Mouse (Mus musculus): ENCODE results near the gene Ergic1.

The Ergic1 gene

DNA sequence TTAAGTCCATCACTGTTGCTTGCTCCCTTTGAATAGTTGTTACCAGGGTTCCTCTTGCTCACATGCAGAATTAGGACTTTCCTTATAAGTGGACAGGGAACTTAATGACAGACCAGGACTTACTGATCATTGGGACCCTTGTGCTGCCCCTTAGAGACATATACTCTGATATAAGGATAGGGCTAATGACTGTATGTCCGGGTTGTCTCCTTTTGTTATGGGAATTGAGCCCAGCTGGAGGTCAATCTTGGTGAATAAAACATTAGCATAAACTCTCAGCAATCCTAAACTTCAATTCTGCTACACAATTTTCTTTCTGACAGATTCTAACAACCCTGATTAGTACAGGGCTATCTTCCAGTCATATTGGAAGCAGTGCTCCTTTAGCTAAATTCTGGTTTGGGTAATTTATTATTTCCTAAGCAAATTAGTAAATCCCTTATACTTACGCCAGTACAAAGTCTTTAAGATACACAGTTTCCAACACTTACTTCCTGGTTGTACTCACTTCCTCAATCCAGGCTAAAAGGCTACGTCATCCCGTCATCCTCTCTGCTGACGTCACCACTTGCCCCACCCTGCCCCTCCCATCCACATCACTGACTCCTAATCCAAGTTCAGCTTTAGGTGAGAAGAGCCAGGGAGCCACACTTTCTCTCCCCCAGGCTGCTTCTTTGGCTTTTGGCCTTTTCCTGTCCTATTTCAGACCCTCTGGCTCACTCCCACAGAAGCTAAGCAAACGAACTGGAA lies 23.4 kb upstream of the Ergic1 start:
- DNase-seq (ENCODE audit: low spot score), result peak; percentile 57

DNA sequence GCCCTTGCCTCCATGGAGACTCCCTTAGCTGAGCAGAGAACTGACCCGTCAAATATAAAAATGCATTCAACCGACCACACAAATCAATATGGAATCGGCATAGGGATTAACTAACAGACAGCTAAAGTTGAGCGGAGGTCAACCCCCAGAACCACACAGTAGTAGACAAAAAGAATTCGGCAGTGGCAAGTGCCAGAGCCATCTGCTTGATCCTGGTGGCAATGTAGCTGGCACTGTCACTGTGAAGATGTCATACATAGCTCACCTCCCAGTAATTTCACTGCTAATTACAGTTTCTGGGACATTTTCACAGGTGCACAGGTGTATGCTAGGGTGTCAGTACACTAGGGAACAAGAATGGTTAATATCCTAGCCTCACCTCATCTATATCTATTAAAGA lies 21.2 kb upstream of the Ergic1 start:
- DNase-seq (ENCODE audit: low spot score), result no peak

DNA sequence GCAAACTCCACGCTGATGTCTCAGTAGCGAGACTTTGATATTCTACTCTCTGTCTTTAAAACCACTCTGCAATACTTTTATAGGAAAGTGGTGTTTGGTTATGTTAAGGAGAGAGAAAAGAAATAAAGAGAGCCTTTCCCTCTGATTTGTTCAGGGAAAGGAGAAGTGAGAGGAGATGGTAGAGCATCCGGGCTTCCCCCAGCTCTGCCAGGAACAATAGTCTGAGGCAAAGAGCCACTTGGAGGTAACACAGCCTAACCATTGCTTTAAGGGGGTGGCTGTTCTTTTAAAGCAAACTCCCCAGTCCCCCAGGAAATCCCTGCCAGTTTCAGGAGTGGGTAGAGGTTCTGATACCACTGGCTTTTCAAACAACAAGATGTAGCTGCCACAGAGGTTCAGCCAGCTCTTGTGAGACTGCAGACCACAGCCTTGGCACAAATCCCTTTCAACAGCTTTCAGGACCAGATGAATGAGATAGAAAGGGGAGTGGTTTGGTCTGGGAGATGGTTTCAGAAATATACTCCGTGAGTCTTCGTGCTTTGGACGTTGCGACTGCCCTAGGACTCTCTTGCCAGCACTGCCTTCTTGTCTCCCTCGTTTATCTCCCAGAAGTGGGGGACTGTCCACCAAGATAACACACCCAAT lies 16.8 kb upstream of the Ergic1 start:
- no peak for DNase-seq (ENCODE audit: low spot score)

DNA sequence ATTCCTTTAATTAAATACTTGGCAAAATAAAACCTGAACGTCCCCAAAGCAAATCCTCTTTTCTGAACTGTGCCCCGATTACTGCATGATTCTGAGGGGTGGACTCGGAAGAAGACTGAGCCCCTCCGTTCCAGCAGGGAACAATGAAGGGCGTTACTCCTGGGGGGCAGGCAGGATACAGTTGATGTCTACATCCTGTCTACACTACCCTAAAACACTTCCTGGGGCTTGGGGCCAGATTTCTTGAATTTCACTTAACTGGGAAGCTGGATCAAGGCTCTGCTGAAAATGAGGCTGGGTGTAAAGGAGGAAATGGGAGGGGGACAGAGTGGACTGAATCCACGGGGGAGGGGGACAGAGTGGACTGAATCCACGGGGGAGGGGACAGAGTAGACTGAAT lies 13.5 kb upstream of the Ergic1 start:
- peak; percentile 80 for DNase-seq (ENCODE audit: low spot score)

DNA sequence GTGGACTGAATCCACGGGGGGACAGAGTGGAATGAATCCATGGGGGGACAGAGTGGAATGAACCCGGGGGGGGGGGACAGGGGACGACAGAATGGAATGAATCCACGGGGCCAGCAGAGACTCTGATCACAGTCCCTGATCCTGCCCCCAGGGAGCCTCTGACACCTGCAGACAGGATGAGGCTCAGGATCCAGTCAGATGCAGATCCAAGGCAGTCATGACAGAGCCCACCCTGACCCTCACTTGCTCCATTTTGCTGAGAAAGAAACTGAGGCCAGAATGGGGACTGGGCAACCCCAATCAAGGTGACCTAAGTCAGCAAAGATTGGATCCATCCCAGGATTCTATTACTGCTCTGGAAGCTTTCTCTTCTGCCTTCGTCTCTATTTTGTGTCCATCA lies 12.7 kb upstream of the Ergic1 start:
- DNase-seq (ENCODE audit: low spot score), result no peak

DNA sequence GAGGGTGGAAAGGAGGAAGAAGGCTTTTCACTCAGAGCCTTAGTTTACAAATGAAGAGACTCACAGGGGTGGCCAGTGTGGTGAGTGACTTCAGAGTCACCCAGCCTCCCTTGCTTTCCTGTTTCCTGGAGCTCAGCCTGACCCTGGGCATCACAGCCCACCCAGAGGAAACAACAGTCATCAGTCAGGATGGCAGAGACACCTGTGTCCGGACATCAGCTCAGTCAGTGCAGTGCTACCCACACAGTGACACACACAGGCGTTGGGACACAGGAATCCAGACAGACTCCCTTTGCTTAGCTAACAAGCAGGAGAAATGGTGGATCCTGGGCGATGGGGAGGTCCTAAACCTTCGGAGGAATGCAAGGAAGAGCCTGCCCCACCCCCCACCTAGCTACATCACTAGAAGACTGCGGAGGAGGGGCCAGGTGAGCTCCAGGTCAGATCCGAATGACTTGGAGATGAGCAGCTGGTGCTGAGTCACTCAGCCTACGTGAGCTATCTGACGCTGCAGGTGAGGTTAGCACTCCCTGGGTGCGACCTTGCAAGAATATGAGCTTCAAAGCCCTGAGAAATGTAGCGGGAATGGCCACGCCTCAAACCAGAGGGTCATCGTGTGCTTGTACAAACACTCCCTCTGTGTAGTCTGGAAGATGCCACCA lies 12.0 kb upstream of the Ergic1 start:
- peak; percentile 58 for DNase-seq (ENCODE audit: low spot score)

DNA sequence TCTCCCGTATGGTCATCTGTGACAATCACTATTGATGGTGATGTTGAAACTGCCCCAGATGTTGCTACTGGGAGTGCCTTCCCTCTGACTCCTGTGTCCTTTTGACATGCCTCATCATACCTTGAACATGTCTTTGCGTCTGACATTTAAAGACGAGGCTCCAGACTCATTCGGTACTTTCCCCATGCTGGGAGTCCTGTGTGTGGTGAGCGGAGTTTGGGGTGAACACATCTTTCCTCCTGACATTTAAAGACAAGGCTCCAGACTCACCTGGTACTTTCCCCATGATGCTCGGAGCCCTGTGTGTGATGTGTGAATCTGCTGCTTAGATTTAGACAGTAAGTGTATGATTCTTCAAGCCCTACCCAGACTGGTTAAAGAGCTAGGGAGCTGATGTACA lies 10.2 kb upstream of the Ergic1 start:
- DNase-seq (ENCODE audit: low spot score), result no peak

DNA sequence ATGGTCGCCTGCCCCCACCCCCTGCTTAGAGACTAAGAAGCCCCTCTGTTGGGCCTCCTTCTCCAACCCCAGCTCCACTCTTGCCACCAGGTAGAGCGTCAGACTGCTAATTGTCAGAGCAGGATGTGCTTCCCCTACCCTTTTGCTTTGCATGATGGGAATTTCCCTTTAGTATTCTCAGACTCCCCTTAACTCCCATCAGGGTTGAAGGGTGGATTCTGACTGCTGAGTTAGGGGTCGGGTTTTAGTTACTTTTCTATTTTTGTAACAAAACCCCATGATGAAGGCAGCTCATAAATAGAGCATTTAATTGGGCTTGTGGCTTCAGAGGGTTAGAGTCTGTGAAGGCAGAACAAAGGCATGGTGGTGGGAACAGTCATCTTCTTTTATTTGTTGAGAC lies 8.3 kb upstream of the Ergic1 start:
- no peak for DNase-seq (ENCODE audit: low spot score)

DNA sequence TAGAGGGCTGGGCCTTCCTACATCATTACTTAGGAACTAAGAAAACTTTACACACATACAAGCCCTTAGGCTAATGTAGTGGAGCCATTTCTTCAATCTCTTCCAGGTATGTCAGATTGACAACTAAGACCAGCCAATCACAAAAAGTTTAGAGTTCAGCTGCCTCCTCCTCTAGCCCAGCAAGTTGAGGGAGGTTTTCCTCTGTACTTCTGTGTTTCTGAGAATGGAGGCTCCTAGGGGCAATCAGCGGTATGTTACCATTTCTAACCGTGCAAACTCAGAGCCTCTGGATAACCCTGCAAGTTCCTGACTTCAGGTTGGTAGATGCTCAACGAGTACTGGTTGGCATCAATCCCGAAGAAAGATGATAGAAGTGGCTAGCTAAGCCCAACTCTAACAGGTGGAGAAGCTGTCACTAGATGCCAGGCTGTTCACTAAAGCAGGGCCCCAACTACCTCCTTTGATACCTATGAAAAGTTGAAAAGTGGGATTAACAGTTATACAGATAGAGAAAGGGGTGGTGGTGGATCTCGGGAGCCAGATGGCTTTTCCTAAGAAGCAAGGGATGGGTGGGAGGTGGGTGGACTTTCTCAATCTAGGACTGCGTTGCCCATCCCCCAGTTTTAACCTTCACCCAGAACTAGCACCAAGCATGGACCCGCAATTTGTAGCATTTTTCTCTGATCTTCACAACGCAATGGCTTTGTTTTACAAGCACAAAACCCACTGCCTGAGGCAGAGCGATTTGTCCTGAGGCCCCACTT lies 581 bp upstream of the Ergic1 start:
- DNase-seq (ENCODE audit: low spot score), result no peak

DNA sequence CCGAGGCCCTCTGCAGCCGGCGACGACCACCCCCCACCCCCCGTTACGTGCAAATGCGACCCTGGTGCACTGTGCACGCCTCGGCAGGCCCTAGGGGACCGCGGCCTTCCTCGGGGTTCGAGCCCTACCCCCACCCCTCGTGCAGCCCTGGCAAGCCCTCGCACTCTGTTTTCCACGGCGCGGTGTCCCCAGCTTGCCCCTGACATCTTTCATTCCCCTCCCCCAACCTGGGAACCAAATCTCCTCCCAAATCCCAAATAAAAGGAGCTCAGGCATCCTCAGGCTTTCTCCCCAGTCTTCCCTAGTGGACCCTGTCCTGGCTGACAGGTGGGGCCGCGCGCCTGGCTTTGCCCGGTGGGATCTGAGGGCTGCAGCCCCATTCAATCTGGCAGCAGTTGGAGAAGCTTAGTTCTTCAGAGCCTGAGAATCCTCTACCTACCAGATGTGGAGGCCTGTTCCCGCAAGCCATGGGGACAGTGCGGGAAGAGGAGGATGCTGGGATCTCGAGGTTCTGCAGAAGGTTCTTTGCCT lies 427 bp downstream of the Ergic1 start, which contains the start of gene Dusp1:
Gene Dusp1, minus strand, starts transcription at position 478 of the 531 bp plus-strand sequence.
- no peak for DNase-seq (ENCODE audit: low spot score)

DNA sequence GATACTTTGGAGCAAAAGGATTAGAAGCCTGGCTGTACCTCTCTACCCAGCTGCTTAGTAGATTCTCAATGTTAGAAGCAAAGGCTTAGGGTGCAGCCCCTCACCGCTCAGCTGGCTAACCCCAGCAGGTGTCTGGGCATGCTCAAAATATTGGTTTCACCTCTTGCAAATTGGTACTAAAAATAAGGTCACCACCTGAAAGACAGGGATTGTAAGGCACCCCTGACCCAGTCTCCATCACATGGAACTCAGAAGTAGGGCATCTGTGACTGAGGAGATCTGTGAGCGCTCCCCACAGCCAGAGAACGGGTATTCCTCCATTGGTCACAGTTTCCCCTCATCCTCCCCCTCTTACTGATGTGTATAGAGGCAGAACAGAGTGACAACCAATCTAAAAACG lies 1.0 kb downstream of the Ergic1 start:
- no peak for DNase-seq (ENCODE audit: low spot score)

DNA sequence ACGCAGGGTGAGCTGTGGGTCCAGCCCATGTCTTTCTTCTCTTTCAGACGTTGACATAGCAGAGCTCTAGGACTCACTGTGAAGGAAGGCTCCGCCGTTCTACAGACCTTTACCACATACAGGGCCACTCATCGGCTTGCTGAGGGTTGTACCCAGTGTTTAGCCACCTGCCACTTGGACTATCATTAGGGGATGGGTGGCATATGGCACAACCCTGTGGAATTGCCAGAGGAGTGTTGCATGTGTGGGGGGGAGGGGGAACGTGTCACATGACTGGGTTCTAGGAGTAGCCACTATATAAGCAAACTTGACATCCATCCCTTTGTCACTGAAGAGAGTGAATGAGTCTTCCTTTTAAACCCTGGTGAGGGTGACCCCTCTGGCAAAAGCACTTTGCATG lies 2.2 kb downstream of the Ergic1 start:
- no peak for DNase-seq (ENCODE audit: low spot score)

DNA sequence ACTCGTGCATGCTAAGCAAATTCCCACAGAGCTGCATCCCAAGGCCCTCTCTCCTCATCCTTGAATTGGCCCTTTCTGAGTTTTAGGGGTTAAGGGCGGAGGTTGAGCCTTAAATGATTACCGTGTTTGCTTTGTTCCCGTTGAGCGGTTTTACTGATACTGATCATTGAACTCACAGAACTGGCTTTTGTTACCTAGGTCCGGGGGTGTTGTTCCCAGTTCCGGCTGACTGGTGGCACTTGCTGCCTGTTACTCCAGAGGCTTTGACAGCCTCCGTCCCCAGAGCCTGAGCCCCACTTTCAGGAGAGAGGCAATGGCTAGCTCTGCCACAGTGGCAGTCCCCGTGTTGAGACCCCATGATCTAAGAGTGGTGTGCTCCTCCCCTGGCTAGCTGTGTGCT lies 3.1 kb downstream of the Ergic1 start:
- no peak for DNase-seq (ENCODE audit: low spot score)

DNA sequence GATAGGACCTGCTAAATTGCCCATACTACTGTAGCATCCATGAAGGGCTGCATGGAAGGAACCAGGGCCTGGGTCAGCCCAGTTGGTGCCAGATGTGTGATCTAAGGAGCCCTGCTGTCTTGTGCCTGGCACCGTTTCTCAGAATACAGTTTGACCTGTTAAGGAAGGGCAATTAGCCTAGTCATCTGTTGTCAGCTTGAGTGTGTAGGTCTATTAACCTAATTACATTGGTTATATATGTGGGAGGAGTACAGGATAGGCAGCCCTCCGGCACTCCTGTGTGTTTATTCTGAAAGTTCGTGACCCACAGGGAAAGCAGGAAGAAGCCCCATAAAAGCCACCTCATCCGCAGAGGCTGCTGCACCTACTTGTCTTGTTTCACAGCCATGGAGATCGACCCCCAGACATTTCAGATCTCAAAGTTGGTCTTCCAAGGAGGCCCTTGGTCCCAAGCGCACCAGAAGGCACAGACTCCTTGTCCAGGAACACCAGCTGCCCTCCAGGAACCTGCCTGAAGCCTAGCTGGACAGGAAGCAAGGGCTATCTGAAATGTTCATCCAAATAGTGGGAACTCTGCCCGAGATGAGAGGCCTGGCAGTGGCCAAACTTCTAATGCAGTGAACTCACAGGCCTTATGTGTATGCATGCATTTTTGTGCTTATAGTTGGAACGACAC lies 6.0 kb downstream of the Ergic1 start:
- DNase-seq (ENCODE audit: low spot score), result no peak

DNA sequence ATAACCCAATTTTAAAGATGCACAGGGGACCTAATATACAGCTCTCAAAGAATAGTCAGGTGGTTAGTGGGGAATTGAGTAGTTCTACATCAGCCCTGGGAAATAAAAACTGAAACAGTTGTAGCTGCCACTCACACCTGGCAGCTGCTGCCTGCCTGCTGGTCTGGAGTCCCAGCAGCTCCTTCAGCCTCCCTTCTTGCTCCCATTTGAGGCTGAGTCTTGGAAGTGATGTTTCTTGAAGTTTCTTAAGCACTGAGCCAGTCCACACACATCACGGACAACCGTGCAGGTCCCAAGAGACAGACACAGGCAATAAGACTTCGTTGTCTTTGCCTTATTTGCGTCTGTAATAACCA lies 6.5 kb downstream of the Ergic1 start:
- DNase-seq (ENCODE audit: low spot score), result no peak

DNA sequence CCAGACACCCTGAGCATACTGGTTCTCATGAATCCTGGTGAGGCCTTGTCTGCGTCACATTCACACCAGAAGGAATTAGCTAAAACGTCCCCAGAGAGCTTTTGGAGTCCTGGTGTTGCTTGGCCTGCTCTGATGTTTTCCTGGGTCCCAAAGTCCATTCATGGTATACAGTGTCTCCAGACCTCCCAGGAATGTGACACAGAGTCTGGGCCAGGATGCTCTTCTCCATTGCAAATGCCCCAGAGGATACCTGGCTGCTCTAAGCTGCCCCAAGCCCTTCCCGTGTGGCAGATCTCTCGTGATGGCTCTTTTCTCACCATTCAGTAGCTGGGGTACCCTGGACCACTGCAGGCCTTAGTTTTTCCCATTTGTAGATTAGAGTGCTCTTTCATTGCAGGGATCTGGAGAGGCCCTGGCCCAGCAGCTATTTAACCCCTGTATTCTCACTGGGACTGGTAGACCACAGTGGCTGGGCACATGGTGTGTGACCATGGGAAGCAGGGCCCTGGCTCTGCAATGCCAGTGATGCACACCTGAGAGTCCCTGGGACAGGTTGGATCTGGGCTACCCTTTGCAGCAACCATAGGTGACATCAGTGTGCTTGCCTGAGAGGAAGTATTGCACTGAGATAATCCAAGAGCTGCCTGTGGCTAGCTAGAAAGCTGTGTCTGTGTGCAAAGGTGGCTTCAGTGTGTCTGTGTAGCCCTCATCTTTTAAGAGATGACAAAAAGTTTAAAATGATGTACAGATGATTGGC lies 8.5 kb downstream of the Ergic1 start:
- DNase-seq (ENCODE audit: low spot score), result no peak

DNA sequence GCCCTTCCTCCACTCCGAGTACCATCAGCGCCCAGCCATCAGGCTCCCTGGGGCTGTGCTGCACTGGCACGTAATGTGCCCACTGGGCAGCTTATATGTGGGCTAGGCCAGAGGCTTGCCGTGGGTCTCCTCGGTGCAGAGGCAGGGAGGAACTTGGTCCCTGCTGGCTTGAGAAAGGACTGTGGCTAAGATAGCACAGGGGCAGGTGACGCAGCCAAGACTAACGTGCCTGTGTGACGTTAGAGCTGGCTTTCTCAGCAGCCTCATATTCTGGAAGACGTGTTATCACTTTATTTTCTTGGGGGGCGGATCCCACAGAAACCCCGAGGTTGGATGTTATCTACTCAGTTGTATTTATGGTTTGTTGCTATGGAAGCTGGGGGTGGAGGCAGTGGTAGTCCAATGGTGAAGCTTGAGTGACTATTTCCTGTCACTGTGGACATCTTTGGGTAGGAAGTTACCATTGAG lies 9.4 kb downstream of the Ergic1 start:
- DNase-seq (ENCODE audit: low spot score), result no peak

DNA sequence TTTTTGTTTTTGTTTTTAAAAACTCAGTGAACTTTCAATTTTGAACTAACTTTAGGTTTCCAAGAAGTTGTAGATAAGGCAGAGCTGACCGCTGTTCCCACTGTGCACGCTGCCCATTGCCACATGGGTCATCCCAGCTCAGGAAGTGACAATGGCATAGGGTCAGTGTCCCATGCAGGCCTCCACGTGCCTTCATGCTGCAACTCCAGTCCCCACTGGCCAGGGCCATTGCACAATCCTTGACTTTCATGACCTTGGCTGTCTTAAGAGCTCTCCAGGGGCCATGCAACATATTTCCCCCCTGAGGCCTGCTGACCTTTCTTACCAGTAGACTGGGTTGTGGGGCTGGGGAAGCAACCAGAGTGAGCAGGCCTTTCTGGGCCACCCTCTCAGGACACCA lies 10.1 kb downstream of the Ergic1 start:
- peak; percentile 66 for DNase-seq (ENCODE audit: low spot score)

DNA sequence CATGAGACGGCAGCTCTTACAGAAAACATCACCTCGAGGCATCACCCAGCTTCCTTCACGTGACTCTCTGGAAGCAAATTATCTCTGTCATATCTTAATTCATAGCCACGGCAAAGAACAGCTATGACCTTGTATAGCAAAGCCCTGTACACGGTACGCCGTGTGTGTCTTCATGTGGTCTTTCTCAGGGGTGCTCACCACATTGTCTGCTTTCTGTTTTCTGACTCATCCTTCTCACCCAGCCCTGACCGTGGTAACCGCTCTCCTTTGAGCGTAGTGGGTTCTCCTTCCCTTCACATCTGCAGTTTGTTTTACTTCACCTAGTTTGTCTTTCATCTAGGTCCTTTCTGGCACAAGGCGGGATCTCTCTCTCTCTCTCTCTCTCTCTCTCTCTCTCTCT lies 11.0 kb downstream of the Ergic1 start:
- no peak for DNase-seq (ENCODE audit: low spot score)

DNA sequence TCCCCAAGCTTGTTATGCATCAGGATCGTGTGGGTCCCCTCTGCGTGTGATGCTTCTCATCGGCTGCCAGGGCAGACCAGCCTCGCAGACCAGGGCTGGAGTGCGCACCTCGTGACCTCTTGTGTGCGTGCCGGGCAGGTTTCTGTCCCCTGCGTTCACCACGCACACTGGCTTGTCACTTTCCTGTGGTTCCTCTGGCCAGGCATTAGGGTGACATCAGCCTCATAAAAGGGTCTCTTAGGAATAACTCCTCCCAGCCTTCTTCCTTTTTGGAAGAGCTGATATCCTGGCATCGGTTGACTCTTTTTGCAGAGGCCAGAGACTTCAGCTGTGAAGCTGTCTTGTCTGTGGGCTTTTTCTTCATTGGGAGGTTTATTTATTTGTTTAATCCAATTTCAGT lies 12.8 kb downstream of the Ergic1 start:
- DNase-seq (ENCODE audit: low spot score), result no peak

DNA sequence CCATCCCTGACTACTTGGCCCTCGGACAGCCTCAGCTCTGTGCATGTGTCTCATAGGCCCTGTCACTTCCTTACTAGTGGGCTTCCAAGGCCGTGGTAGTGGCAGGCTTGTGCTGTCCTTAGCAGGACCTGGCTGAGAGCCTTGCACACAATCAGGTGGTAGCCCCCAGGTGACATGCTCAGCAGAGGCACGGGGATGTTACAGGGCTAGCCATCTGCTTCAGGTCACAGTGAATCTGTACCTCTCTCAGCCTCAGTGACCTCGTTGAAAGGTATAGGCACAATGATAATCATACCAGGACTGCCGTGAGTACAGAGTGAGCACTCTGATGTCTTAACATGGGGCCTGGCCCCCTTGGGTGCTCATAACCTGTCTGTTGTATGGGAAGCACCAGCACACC lies 13.4 kb downstream of the Ergic1 start:
- DNase-seq (ENCODE audit: low spot score), result no peak
